Mouse (Mus musculus) CD4-positive, CD25-positive, alpha-beta regulatory T cell (primary cell): Measurements from ENCODE around the gene Sfswap. TPM values are rescaled to one million over a fixed set of nuclear protein-coding genes. Genes with fewer than 3 reads are reported as not detected.

Experiments
- polyA plus RNA-seq: library from polyadenylated mRNA; unstranded; fragments of 100-300 nt; shearing (Covaris generic); gene quantifications from one replicate; pipeline ENCODE4 v1.2.1, GENCODE M21; 2017

Sfswap gene
- 52.7 TPM for polyA plus RNA-seq

GRCm38 (mm10) chr5:129500722-129501634 lies at the start of gene Sfswap:
Gene Sfswap, plus strand, starts transcription at chr5:129501221.

GRCm38 (mm10) chr5:129583761-129584582 lies 83.0 kb downstream of the Sfswap start, which contains the start of gene Mmp17:
Gene Mmp17, plus strand, starts transcription at chr5:129584169.

Other genes with a start within 250 kb of the Sfswap start
- 0.69 TPM for gene Mmp17, start 82.9 kb downstream of the Sfswap start, polyA plus RNA-seq
- 3.6 TPM for gene Zfp11, start 168.9 kb downstream of the Sfswap start, polyA plus RNA-seq
- gene Sept14, start 207.3 kb downstream of the Sfswap start, polyA plus RNA-seq, result 0.17 TPM
- 114 TPM for gene Mrps17, start 214.3 kb downstream of the Sfswap start, polyA plus RNA-seq
- 31.3 TPM for gene Nipsnap2, start 223.8 kb downstream of the Sfswap start, polyA plus RNA-seq